Mouse (Mus musculus): Measurements from ENCODE around the gene Stx4a.
"Not testable (repeated sequence)": the region's sequence is repeated elsewhere in the genome, so short reads cannot be mapped to it uniquely, and the experiment has no call there.

Stx4a gene

DNA sequence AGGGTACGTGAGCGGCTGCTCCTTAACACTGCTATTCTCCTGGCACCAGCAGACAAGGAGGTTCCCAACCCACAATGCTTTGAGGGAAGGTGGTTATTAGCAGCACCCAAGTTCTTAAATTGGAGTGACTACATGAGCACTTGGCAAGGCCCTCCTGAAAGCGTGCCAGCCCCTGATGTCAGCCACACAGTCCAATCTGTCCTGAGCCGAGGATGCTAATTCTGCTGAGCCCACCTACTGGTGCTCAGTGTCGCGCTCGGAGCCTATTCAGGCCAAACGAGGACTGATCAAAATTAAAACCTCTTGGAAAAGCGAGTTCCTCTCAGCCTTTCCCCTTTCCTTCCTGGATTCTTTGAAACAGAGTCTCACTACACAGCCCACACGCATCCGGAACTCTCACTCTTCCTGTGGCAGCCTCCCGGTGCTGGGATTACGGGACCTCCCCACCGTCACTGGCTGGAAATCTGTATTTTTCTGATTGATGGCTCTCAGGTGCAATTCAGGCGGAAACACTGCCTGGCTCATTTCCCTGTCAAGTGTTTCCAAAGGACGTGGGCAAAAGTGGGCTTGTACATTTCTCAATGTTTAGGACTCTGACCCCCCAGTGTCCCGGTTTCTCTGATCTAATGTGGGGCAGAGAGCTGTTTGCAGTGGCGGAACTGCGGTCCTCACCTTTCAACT, 9.7 kb upstream of the Stx4a start:
- DNase-seq (ENCODE audit: low spot score): no peak

DNA sequence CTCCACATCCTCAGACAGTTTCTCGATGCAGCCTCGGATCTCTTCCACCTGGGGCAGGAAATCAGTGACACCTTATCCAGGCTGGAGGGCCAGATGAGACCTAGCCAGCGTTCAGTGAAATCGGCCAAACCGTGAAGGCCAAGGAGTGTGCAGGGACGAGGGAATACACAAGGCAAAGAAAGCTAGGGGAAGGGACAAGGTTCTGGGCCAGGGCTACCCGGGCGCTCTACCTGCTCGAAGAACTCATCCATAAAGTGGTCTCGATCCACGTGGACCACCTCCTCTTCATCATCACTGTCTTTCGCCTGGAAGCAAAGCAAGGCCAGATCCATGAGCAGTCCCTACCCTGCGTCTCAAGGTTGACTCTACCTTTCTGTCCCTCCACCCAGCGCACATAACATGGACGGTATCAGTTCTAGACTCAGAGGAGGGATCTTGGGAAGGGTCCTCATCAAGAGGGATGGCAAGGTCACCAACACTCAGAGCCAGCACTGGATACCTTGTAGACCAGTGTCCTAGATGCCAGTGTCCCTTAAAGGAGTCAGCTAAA, 8.9 kb upstream of the Stx4a start:
- DNase-seq (ENCODE audit: low spot score): no peak

DNA sequence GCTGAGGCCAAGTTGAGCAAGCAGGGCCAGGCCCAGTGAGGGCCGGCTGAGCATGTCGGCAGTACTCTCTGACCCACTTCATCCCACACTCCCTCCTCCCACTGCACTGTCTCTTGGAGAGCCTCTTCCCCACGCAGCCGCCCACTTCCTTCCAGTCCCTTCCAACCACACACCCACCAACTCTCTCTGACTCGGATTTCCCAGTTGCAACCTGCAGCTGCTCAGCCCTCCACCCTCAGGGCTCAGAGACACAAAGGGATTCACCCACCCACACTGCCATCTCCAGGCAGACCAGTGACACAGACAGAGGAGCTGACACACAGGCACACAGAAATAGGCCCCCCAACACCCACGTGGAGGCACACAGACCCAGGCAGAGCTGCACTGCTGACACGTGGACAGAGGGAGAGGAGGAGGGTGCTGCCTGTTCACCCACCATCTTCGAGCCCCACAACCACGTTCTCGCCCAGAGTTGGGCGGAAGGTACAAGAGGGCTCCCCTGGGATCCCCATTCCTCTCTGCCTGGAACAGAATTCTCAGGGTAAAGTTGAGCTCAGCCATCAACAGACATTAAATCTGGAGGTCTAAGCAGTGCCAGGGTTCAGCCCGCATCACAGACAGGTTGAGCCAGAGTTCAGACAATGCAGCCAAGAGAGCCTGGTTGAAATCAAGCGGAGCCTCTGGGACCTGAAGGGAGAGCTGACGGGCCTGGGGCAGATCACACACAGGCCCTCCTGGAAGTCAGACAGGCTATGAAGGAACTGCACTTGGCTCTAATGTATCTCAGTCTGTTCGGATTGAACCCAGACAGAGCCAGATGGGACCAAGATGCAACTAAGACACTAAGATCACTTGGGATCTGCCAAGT, 7.9 kb upstream of the Stx4a start:
- DNase-seq (ENCODE audit: low spot score): no peak

DNA sequence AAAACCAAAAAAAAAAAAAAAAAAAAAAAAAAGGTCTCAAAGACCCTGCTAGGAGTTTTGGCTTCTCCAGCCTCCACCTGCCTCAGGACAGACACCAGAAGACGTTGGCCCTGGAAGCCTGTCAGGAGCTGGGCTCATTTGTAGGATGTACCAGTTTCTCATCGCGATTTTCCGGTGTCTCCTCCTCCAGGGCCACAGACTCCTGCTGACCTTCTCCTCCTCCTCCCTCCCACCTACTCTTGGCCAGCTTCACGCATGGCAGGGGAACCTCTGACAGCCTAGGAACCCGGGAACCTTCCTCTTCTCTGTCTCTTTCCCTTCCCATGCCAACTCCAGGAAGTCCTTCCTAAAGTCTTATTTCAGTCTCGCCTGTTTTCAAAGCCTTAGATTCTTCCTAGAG, 7.0 kb upstream of the Stx4a start:
- no peak for DNase-seq (ENCODE audit: low spot score)

DNA sequence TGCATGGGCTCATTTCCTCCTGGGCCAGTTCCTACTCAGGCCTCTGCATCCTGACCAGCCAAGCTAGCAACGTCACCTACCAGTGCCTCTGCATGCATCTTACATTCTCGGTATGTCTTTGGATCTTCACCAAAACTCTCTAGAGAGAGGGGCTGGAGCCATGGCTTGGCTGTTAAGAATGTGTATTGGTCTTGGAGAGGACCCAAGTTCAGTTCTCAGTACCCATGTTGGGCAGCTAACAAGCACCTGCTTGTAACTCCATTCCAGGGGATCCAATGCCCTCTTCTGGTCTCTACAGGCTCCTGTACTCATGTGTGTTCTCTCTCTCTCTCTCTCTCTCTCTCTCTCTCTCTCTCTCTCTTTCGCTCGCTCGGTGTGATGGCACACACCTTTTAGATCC, 6.3 kb upstream of the Stx4a start:
- no peak for DNase-seq (ENCODE audit: low spot score)

DNA sequence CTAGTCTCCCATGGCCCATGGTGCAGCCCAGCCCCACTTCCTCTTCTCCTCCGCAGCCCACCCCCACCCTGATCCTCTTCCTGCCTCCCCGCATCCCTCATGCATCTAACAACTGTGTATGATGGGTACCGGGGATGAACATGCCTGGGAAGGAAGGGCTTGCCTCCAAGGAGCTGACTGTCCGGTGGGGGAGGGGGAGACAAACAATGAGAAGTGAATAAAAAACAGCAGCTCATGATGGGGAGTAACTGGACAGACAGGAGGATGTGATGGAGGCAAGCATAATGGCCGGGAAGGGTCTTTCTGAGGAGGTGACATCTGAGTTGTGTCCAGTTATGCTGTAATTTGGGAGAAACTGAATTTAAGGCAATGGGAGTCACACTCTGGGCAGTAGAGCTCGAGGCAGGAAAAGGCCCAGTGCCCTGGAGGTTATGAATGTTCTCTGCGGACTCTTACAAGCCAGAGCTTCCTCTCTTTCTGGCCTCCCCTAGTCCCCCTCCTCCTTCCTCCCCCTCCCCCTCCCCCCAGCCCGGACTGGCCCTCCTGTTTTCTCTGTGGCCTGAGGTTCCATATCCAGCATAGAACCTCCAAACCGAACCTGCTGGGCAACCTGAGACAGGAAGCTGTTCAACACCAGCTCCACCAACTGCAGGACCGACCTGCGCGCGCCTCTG, 3.1 kb upstream of the Stx4a start:
- DNase-seq (ENCODE audit: low spot score): no peak

DNA sequence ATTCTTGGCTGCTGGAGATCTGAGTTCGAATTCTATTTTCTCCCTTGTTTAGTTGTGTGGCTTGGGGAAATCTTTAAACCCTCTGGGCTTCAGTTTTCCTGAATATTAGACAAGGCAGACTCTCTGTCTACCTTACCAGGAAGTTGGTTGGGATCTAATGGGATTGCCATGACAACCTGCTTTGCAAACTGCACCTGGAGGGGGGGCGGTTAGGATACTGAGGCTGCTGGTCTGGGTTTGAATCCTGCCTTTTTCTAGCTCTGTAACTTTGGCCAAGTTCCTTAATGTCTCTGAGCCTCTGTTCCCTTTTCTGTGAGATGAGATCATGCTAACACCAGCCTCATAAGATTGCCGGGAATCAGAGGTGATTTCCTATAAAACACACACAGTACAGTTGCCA, 1.6 kb upstream of the Stx4a start:
- no peak for DNase-seq (ENCODE audit: low spot score)

DNA sequence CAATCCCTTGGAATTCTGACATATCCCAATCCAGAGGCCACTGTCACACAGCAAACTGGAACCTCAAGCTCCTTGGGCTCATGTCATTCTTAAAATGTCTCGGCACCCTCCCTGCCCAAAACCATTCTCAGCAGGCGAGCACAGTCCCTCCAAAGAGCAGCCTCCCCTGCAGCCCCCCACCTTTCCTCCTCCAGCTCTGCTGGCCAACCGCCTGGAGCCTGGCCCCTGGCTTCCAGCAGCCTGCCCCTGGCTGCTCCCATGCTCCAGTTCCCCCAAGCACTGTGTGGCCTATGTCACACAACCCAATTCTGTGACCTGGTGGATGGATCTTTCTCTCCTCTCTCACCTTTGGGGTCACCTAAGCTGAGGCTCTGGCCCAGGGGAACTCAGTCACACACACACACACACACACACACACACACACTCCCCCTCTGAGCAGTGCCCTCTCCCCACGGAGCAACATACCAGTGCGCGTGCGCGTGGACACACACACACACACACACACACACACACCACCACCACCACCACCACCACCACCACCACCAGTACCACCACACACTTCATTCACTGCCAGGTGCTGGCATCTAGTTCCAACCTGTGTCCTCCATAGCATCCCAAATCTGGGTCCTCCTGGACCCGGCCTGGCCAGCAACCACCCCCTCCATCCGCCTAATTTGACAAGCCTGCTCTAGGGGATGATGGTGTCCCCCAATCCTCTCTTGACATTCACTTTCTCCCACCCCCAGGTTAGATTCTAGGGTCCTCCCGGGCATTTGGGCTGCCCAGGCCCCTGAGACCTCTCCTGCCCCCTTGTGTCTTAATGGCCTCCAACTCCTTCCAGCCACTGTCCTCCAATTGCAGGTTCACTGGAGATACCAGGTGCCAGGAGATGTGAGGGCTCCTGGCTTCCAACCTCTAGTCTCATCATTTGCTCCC, 590 bp upstream of the Stx4a start:
- peak; percentile 42 for DNase-seq (ENCODE audit: low spot score)

DNA sequence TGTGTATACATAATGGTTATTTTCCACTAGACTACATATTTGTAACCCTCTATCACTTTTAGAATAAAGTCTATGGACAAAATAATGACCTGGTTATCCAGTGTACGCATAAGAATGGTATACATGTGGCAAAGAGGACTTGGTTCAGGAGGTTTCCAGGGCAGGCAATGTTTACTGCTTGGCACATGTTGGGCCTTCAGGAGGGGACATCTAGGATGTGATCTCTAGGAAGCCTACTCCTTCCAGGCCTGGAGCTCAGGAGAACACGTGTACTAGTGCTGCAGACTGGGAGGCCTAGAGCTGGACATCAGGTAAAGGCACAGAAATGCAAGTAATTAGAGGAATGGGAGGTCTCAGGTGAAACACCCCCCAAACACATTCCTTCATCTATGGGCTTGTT, 11.5 kb downstream of the Stx4a start:
- no peak for DNase-seq (ENCODE audit: low spot score)

DNA sequence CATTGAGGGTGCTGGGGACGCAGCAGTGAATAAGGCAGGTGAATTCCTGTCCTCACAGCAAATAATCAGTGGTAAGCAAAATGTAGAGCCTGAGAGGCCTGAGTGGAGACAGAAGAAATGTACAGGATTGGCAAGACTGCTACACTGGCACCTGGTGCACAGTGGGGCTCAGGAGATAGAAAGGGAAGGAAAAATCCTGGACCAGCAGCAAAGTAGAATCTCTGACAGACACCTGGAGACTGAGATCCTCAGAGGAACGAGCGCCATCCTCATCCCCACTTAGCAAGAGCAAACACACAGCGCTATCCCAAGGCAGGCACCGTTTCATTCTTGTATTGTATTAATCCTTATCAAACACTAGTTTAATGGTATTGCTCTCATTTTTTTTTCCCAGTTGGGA, 13.4 kb downstream of the Stx4a start:
- no peak for DNase-seq (ENCODE audit: low spot score)

DNA sequence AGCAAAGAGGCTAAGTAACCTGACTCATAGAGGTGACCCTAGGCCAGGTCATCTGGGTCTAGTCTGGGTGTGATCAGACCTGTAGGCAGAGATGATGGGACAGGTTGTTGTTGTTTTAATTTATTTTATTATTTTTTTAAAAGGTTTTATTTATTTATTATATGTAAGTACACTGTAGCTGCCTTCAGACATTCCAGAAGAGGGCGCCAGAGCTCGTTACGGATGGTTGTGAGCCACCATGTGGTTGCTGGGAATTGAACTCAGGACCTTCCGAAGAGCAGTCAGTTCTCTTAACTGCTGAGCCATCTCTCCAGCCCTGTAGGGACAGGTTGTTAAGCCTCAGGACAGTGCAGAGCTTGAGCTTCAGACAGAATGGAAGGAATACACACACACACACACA, 13.8 kb downstream of the Stx4a start:
- not testable (repeated sequence) for DNase-seq (ENCODE audit: low spot score)

DNA sequence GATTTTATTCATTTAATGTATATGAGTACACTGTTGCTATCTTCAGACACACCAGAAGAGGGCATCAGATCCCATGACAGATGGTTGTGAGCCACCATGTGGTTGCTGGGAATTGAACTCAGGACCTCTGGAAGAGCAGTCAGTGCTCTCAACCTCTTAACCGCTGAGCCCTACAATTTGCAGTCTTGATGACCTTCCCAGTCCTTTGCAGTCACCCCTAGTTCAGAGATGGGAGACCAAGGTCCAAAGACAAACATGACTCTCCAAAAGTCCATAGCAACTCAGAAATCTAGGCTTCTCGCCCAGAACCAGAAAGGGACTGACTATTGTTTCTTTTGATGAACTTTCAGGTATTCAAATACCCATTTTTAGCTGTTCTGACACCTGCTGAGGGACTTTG, 15.9 kb downstream of the Stx4a start:
- not testable (repeated sequence) for DNase-seq (ENCODE audit: low spot score)

DNA sequence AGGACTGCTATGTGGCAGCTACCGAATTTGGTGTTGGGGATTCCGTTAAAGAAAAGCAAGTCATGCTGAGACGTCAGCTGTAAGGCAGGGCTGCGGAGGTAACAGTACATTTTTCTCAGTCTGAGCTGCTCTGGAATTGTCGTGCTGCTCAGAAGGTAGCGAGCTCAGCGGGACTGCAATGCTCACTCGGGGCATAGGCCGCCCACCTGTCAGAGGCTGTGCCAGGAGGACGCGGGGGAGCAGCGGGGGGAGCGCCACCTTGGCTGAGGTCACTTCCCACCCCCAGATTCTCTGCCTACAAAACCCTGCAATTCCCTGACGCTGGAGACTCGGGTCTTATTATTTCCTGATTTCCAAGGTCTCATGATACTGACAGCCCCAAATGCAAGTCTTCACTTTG, 16.8 kb downstream of the Stx4a start:
- no peak for DNase-seq (ENCODE audit: low spot score)

DNA sequence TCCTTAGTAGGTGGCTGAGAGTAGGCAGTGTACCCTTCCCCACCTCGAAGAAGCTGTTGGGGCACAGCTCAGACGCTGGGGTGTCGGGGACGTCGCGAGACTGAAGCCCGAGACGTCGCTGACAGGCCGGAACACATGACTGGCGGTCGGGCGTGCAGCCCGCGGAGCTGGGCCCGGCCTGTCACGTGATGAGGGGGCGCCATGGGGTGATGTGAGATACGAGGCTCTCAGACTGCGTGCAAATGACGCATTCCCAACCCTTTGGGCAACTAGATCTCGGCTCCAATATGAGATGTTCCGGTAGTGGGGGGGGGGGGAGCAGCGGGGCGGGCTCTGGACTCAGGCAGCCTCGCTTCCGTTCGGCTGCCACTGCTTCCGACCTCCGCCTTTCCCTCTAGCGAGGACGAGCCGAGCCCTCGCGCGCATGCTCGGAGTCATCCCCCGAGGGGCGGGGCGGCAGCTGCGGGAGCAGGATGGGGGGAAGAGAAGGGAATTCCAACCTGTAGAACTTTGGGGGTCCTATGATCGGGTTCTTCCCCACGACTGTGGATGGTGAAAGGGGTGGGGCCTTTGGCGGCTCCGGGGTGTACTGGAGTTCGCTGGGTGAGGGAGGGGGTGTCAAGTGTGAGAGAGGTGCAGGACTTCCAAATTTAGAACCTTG, 17.4 kb downstream of the Stx4a start:
- DNase-seq (ENCODE audit: low spot score): peak; percentile 87

DNA sequence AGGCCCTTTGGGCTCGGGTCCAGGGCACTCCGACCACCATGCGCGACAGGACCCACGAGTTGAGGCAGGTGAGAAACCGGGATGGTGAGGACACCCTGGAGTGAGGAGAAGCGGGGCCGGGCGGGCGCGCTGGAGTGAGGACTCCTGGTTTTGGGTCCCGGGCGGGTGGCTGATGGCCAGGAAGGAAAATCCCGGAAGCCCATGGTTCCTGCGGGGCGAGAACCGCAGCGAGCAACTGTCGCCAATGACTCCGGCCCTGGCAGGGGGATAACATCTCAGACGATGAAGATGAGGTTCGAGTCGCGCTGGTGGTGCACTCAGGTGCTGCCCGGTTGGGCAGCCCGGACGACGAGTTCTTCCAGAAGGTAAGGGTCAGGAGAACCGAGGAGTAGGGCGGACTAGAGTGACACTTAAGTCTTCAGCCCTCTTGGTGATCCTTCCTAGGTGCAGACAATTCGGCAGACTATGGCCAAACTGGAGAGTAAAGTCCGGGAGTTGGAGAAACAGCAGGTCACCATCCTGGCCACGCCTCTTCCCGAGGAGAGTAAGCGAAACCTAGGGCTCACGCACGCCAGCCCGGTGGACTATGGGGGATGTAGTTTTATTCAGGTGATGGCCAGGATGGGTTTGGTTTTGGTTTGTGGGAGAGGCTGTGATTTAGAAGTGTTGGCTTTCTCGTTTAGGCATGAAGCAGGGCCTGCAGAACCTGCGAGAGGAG, 18.1 kb downstream of the Stx4a start:
- DNase-seq (ENCODE audit: low spot score): peak; percentile 81

DNA sequence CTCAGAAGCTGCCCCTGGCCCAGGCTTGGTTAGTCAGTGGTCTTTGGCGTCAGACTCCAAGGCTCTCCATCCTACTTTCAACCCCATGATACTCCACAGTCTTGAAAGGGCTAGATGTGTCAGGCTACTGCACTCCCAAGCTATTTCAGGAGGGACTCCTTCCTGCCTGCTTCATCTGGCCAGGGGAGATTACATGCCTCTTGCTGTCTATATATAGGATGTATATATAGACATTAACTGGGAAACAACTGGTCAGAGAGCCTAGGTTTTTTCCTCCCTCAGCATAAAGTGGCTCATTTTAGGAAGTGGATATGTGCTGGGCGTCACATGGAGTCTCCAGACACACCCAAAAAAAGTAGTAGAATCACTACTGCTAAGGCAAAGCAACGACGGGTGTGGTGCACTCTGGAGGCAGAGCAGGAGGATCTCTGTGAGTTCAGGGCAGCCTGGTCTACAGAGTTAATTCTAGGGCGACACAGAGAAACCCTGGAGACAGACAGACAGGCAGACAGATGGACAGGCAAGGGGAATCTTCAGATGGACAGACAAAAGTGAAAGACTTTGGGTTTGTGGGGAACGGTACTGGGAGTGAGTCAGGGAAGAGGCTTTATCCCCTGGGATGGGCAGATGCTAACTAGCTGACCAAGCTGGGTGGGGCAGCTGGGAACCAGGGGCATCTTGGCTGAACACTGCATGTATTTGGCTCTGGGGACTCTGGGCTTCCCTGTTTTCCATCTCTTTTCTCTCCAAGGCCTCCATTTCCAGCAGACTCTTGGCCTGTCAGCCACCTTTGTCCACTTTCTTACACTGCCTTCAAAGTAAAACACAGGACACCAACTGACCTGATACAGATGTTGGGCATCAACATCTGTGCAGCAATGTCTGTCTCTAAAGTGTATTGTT, 26.1 kb downstream of the Stx4a start:
- no peak for DNase-seq (ENCODE audit: low spot score)

DNA sequence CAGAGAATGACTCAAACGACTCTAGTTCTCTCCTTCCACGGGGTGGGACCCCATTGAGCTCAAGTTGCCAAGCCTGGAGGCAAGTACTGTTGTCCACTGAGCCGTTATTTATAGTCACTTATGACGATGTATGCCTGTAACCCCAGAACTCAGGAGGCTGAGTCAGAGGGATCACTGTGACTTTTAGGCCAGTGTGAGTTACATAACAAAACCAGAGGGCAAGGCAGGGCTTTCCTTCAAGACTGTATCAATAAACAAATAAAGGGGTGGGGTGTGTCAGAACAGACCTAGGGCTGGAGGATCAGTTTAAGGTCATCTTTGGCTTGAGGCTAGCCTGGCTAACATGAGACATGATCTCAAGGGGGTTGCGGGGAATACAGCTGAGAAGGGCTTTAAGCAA, 26.8 kb downstream of the Stx4a start:
- DNase-seq (ENCODE audit: low spot score): no peak

DNA sequence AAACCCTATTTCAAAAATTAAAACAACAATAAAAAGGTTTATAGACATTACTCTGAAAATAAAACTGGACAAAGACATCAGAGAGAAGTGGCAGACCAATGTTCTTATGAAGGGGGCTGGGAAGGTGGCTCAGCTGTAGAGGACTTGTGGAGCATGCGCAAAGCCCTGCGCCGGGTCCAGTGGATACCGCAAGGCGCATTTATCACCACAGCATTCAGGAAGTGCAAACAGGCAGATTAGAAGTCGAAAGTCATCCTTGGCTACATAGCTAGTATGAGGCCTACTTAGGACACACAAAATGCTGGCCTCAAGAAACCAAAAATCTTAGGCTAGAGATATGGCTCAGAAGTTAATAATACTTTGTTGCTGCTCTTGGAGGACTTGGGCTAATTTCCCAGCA, 34.2 kb downstream of the Stx4a start:
- no peak for DNase-seq (ENCODE audit: low spot score)

DNA sequence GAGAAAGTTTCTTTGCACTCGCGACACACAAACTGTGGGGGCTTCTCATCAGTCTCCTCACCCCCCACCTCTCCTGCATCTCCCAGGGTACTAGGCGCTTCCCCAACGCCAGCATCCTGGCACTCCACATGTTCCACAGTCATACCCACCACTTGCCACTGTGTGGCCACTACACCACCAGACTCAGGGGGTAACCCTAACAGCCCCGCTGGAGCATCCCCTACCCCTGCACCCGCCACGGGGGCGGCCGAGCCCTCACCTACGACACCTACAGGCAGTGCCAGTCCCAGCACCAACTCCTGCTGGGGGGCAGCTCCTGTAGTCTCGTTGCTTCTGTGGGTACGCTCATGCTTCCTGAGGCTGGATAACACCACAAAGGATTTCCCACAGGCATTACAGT, 42.3 kb downstream of the Stx4a start:
- DNase-seq (ENCODE audit: low spot score): no peak

Data from retina, embryonic 14.5 days (tissue).